Comparison of ENCODE assay signal across 9 mouse cellular contexts in genomic region chr19:7264766-7265331, GRCm38 (mm10). TPM values are rescaled to one million over a fixed set of nuclear protein-coding genes. Genes with fewer than 3 reads are reported as not detected.
A peak's percentile ranks its signal among the peaks of the same experiment; 100 is the strongest.
DNase-seq lines count a peak whose midpoint lies in the region; ATAC-seq and TF ChIP-seq lines count a peak whose summit lies in the region.
"Had no signal": no experiment of that assay in that cellular context is flagged by ENCODE, and none has a peak within 500 bp of the region (broad histone marks: within the 10 kb centered on the region; RNA-seq: fewer than 3 reads in every experiment).

No protein-coding gene starts in this region.

- no peaks in the 10 kb centered on the region for H3K36me3 ChIP-seq in intestine, embryonic 14.5 days (ENCODE audit: control insufficient read depth, insufficient read depth, low read length)
- no peaks in the 10 kb centered on the region for H3K36me3 ChIP-seq in intestine, postnatal 0 days (ENCODE audit: control insufficient read depth, insufficient read depth)
- H3K36me3 ChIP-seq in MEL (ENCODE audit: control insufficient read depth in 1 of 2, insufficient read depth in 2 of 2, low read length in 2 of 2), result peaks cover 0 to 4% of the 10 kb centered on the region in 2 experiments; a peak in 1 of 4 replicates
- H3K36me3 ChIP-seq in embryonic facial prominence, embryonic 12.5 days, result no peaks in the 10 kb centered on the region
- no peaks in the 10 kb centered on the region for H3K36me3 ChIP-seq in heart, postnatal 0 days (replicated peaks; ENCODE audit: control insufficient read depth, insufficient read depth, low read length)

- H3K4me1 ChIP-seq in intestine, embryonic 14.5 days (replicated peaks; ENCODE audit: control insufficient read depth, insufficient read depth, low read length), result peaks cover 47% of the 10 kb centered on the region
- peaks cover 17% of the 10 kb centered on the region for H3K4me1 ChIP-seq in intestine, postnatal 0 days (replicated peaks; ENCODE audit: control insufficient read depth, insufficient read depth, low read length)
- peaks cover 0 to 28% of the 10 kb centered on the region in 2 experiments; a peak in 3 of 4 replicates for H3K4me1 ChIP-seq in MEL (ENCODE audit: control insufficient read depth in 1 of 2, insufficient read depth in 2 of 2, low read length in 2 of 2)
- peaks cover 45% of the 10 kb centered on the region for H3K4me1 ChIP-seq in embryonic facial prominence, embryonic 12.5 days
- H3K4me1 ChIP-seq in heart, postnatal 0 days (ENCODE audit: control insufficient read depth, insufficient read depth), result peaks cover 39% of the 10 kb centered on the region

- no peak for TF ChIP-seq EP300 in MEL (IDR thresholded peaks at IDR 0.05; ENCODE audit: low read depth in 1 of 2, low read length in 2 of 2)
- TF ChIP-seq EP300 in heart, postnatal 0 days (IDR thresholded peaks at IDR 0.05; ENCODE audit: low read depth), result no peak

- no peaks in the 10 kb centered on the region for H3K27me3 ChIP-seq in intestine, embryonic 14.5 days (replicated peaks; ENCODE audit: control insufficient read depth, insufficient read depth, low read length)
- H3K27me3 ChIP-seq in intestine, postnatal 0 days (replicated peaks; ENCODE audit: control insufficient read depth, insufficient read depth, low read length), result no peaks in the 10 kb centered on the region
- H3K27me3 ChIP-seq in MEL (ENCODE audit: control insufficient read depth in 1 of 2, insufficient read depth in 2 of 2, low read length in 2 of 2), result no peaks in the 10 kb centered on the region
- no peaks in the 10 kb centered on the region for H3K27me3 ChIP-seq in embryonic facial prominence, embryonic 12.5 days
- no peaks in the 10 kb centered on the region for H3K27me3 ChIP-seq in heart, postnatal 0 days (ENCODE audit: control insufficient read depth, insufficient read depth, low read length)
- H3K27me3 ChIP-seq: Patski had no signal

- TF ChIP-seq RAD21 in MEL (IDR thresholded peaks at IDR 0.05; ENCODE audit: low read depth, low read length), result no peak

- 24% methylated on average over 6 of the region's 6 CpGs for WGBS in intestine, embryonic 14.5 days
- 36% methylated on average over 6 of the region's 6 CpGs for WGBS in intestine, postnatal 0 days
- WGBS in embryonic facial prominence, embryonic 12.5 days, result 13% methylated on average over 5 of the region's 6 CpGs
- 25% methylated on average over 6 of the region's 6 CpGs for WGBS in heart, postnatal 0 days

- peak; percentile 60 for DNase-seq in intestine, embryonic 14.5 days (ENCODE audit: low spot score)
- peak; percentile 50 for DNase-seq in MEL (ENCODE audit: low read depth, low spot score)
- peak; percentile 59 for DNase-seq in heart, postnatal 0 days (ENCODE audit: low spot score)
- peak; percentile 39 to 75 for DNase-seq in kidney, postnatal 25 days
- peak; percentile 54 for DNase-seq in right cerebral cortex, postnatal 4 days

- peak overlapping the region; percentile 86 for H3K27ac ChIP-seq in intestine, embryonic 14.5 days (ENCODE audit: low read depth)
- H3K27ac ChIP-seq in intestine, postnatal 0 days (ENCODE audit: low read depth, low read length), result no peak overlapping the region
- H3K27ac ChIP-seq in MEL (ENCODE audit: control insufficient read depth, low read depth, low read length), result peak overlapping the region; percentile 25
- peak overlapping the region; percentile 97 for H3K27ac ChIP-seq in embryonic facial prominence, embryonic 12.5 days
- peak overlapping the region; percentile 93 for H3K27ac ChIP-seq in heart, postnatal 0 days (ENCODE audit: low read depth)

- no peak overlapping the region for H3K9ac ChIP-seq in intestine, embryonic 14.5 days (ENCODE audit: low read length)
- no peak overlapping the region for H3K9ac ChIP-seq in intestine, postnatal 0 days (ENCODE audit: low read depth, low read length)
- no peak overlapping the region for H3K9ac ChIP-seq in MEL (ENCODE audit: control insufficient read depth, low read depth, low read length, poor library complexity, severe bottlenecking)
- no peak overlapping the region; the same call in 1 of the 2 replicates for H3K9ac ChIP-seq in embryonic facial prominence, embryonic 12.5 days
- H3K9ac ChIP-seq in heart, postnatal 0 days (replicated peaks; ENCODE audit: low read depth, low read length), result no peak overlapping the region

- H3K9me3 ChIP-seq in intestine, embryonic 14.5 days (ENCODE audit: control insufficient read depth, low read length), result no peaks in the 10 kb centered on the region
- H3K9me3 ChIP-seq in intestine, postnatal 0 days (ENCODE audit: control insufficient read depth), result no peaks in the 10 kb centered on the region
- H3K9me3 ChIP-seq in MEL (replicated peaks; ENCODE audit: insufficient read depth, low read length), result no peaks in the 10 kb centered on the region
- H3K9me3 ChIP-seq in embryonic facial prominence, embryonic 12.5 days, result no peaks in the 10 kb centered on the region
- no peaks in the 10 kb centered on the region for H3K9me3 ChIP-seq in heart, postnatal 0 days (replicated peaks; ENCODE audit: control insufficient read depth, low read length)

- no peak overlapping the region for H3K4me3 ChIP-seq in intestine, embryonic 14.5 days (ENCODE audit: low read depth, low read length)
- H3K4me3 ChIP-seq in intestine, postnatal 0 days (ENCODE audit: low read depth, low read length), result no peak overlapping the region
- H3K4me3 ChIP-seq in MEL (ENCODE audit: control insufficient read depth in 1 of 2, insufficient read depth in 1 of 2, low read depth in 2 of 2, low read length in 2 of 2), result peak overlapping the region; percentile 20 to 30; a peak in 2 of 4 replicates
- H3K4me3 ChIP-seq in embryonic facial prominence, embryonic 12.5 days, result no peak overlapping the region
- no peak overlapping the region for H3K4me3 ChIP-seq in heart, postnatal 0 days (ENCODE audit: low read depth, low read length)

- TF ChIP-seq CTCF in intestine, postnatal 0 days (IDR thresholded peaks at IDR 0.05; ENCODE audit: low read depth), result no peak
- no peak for TF ChIP-seq CTCF in MEL (IDR thresholded peaks at IDR 0.05 in 2 of 3, conservative IDR thresholded peaks at IDR 0.05 in 1 of 3; ENCODE audit: control insufficient read depth in 1 of 3, insufficient read depth in 1 of 3, low read depth in 2 of 3, low read length in 3 of 3, poor library complexity in 1 of 3, severe bottlenecking in 1 of 3)
- no peak for TF ChIP-seq CTCF in heart, postnatal 0 days (IDR thresholded peaks at IDR 0.05; ENCODE audit: low read depth)

- H3K79me2 ChIP-seq in MEL (ENCODE audit: control insufficient read depth, insufficient read depth, low read length, poor library complexity), result peaks cover 5% of the 10 kb centered on the region

- H3K4me2 ChIP-seq in intestine, embryonic 14.5 days (ENCODE audit: low read length), result no peak overlapping the region
- no peak overlapping the region for H3K4me2 ChIP-seq in intestine, postnatal 0 days (replicated peaks; ENCODE audit: low read depth)
- H3K4me2 ChIP-seq in embryonic facial prominence, embryonic 12.5 days (replicated peaks), result 0 out of 2 replicates have a peak overlapping the region, but pooled peaks have one; percentile 4
- peak overlapping the region; percentile 5; the same call in 1 of the 2 replicates for H3K4me2 ChIP-seq in heart, postnatal 0 days (ENCODE audit: low read depth, low read length)

- no peak for TF ChIP-seq POLR2A in MEL (IDR thresholded peaks at IDR 0.05; ENCODE audit: control insufficient read depth in 1 of 2, insufficient read depth in 1 of 2, low read depth in 1 of 2, low read length in 2 of 2, poor library complexity in 1 of 2)

- ATAC-seq in intestine, embryonic 14.5 days (replicated peaks; ENCODE audit: low FRiP score, low TSS enrichment, low read depth), result no peak
- ATAC-seq in intestine, postnatal 0 days, result no peak
- ATAC-seq in embryonic facial prominence, embryonic 12.5 days (ENCODE audit: insufficient number of reproducible peaks, insufficient read depth, low FRiP score, low TSS enrichment), result no peak
- peak; percentile 30 for ATAC-seq in heart, postnatal 0 days (ENCODE audit: insufficient read depth, low read depth)
- ATAC-seq in frontal cortex, adult (ENCODE audit: low TSS enrichment), result no peak

RNA-seq across cellular contexts. Expression of gene Rcor2, which starts 2.3 kb away (rescaled TPM):
- polyA plus RNA-seq in intestine, embryonic 14.5 days (2014; fragmentation: Nextera tagmentation; extraction: Ambion mirVana), result 8.9 and 11.1 TPM in 2 replicates
- 1.5 and 2.2 TPM in 2 replicates for polyA plus RNA-seq in intestine, postnatal 0 days (2015; fragmentation: Nextera tagmentation; extraction: Ambion mirVana)
- total RNA-seq in MEL (2012; rRNA removed), result 31.4 and 33.7 TPM in 2 replicates
- polyA plus RNA-seq in MEL (2012; ENCODE audit: insufficient read depth in 1 of 2, insufficient read length in 2 of 2, low read depth in 1 of 2, low replicate concordance in 2 of 2, missing spikeins in 1 of 2), result 10 to 100 TPM in 1 of 2 experiments, not detected in 1; 60.2 TPM
- polyA plus RNA-seq in embryonic facial prominence, embryonic 12.5 days (2016; fragmentation: Nextera tagmentation; extraction: Ambion mirVana), result 40.8 and 43.5 TPM in 2 replicates
- total RNA-seq in heart, postnatal 0 days (2014; rRNA removed; ENCODE audit: low replicate concordance), result 18.5 and 40.0 TPM in 2 replicates
- polyA plus RNA-seq in heart, postnatal 0 days (2015; fragmentation: Nextera tagmentation; extraction: Ambion mirVana), result 8.5 and 9.7 TPM in 2 replicates

RNA-seq across cellular contexts. Expression of gene Naa40, which starts 23.9 kb away (rescaled TPM):
- polyA plus RNA-seq in intestine, embryonic 14.5 days (2014; fragmentation: Nextera tagmentation; extraction: Ambion mirVana), result 67.4 and 73.0 TPM in 2 replicates
- polyA plus RNA-seq in intestine, postnatal 0 days (2015; fragmentation: Nextera tagmentation; extraction: Ambion mirVana), result 18.6 and 19.7 TPM in 2 replicates
- 45.5 and 46.8 TPM in 2 replicates for total RNA-seq in MEL (2012; rRNA removed)
- 10 to 100 TPM in 1 of 2 experiments, not detected in 1; 75.7 TPM for polyA plus RNA-seq in MEL (2012; ENCODE audit: insufficient read depth in 1 of 2, insufficient read length in 2 of 2, low read depth in 1 of 2, low replicate concordance in 2 of 2, missing spikeins in 1 of 2)
- polyA plus RNA-seq in embryonic facial prominence, embryonic 12.5 days (2016; fragmentation: Nextera tagmentation; extraction: Ambion mirVana), result 71.8 and 72.2 TPM in 2 replicates
- total RNA-seq in heart, postnatal 0 days (2014; rRNA removed; ENCODE audit: low replicate concordance), result 30.2 and 44.0 TPM in 2 replicates
- 27.8 and 30.4 TPM in 2 replicates for polyA plus RNA-seq in heart, postnatal 0 days (2015; fragmentation: Nextera tagmentation; extraction: Ambion mirVana)

RNA-seq across cellular contexts. Expression of gene Cox8a, which starts 47.4 kb away (rescaled TPM):
- polyA plus RNA-seq in intestine, embryonic 14.5 days (2014; fragmentation: Nextera tagmentation; extraction: Ambion mirVana), result 1,241 and 1,347 TPM in 2 replicates
- 2,194 and 2,204 TPM in 2 replicates for polyA plus RNA-seq in intestine, postnatal 0 days (2015; fragmentation: Nextera tagmentation; extraction: Ambion mirVana)
- 736 and 745 TPM in 2 replicates for total RNA-seq in MEL (2012; rRNA removed)
- polyA plus RNA-seq in MEL (2012; ENCODE audit: insufficient read depth in 1 of 2, insufficient read length in 2 of 2, low read depth in 1 of 2, low replicate concordance in 2 of 2, missing spikeins in 1 of 2), result 1,000 to 10,000 TPM in 1 of 2 experiments, not detected in 1; 1,213 TPM
- 824 and 858 TPM in 2 replicates for polyA plus RNA-seq in embryonic facial prominence, embryonic 12.5 days (2016; fragmentation: Nextera tagmentation; extraction: Ambion mirVana)
- total RNA-seq in heart, postnatal 0 days (2014; rRNA removed; ENCODE audit: low replicate concordance), result 1,841 and 2,074 TPM in 2 replicates
- polyA plus RNA-seq in heart, postnatal 0 days (2015; fragmentation: Nextera tagmentation; extraction: Ambion mirVana), result 3,012 and 3,042 TPM in 2 replicates

RNA-seq across cellular contexts. Expression of gene Otub1, which starts 58.7 kb away (rescaled TPM):
- 205 and 224 TPM in 2 replicates for polyA plus RNA-seq in intestine, embryonic 14.5 days (2014; fragmentation: Nextera tagmentation; extraction: Ambion mirVana)
- 121 and 126 TPM in 2 replicates for polyA plus RNA-seq in intestine, postnatal 0 days (2015; fragmentation: Nextera tagmentation; extraction: Ambion mirVana)
- total RNA-seq in MEL (2012; rRNA removed), result 103 and 106 TPM in 2 replicates
- polyA plus RNA-seq in MEL (2012; ENCODE audit: insufficient read depth in 1 of 2, insufficient read length in 2 of 2, low read depth in 1 of 2, low replicate concordance in 2 of 2, missing spikeins in 1 of 2), result 100 to 1,000 TPM; 194 to 285 TPM
- polyA plus RNA-seq in embryonic facial prominence, embryonic 12.5 days (2016; fragmentation: Nextera tagmentation; extraction: Ambion mirVana), result 234 and 242 TPM in 2 replicates
- 127 and 139 TPM in 2 replicates for total RNA-seq in heart, postnatal 0 days (2014; rRNA removed; ENCODE audit: low replicate concordance)
- 117 and 132 TPM in 2 replicates for polyA plus RNA-seq in heart, postnatal 0 days (2015; fragmentation: Nextera tagmentation; extraction: Ambion mirVana)

Comparison
In these comparisons a context has a peak if more than half of its experiments do, and no peak if none do; other contexts are left out.
1. H3K4me2 ChIP-seq: peak in embryonic facial prominence, embryonic 12.5 days (single experiment) and heart, postnatal 0 days (single experiment); none in intestine, embryonic 14.5 days (single experiment) and intestine, postnatal 0 days (single experiment).
2. H3K4me3 ChIP-seq: peak in MEL (2 of 2); none in intestine, embryonic 14.5 days (single experiment), intestine, postnatal 0 days (single experiment), embryonic facial prominence, embryonic 12.5 days (single experiment) and heart, postnatal 0 days (single experiment).
3. Peak in every context shown above with its lines, with median percentiles within 50 percentile points of each other: DNase-seq.